Mouse (Mus musculus) CH12.LX (cell line): ENCODE measurements around the gene Fndc10. TPM values are rescaled to one million over a fixed set of nuclear protein-coding genes. Genes with fewer than 3 reads are reported as not detected.

Experiments used
- DNase-seq: peaks from one replicate; pipeline ENCODE4 v3.0.0-alpha.2; 2013; ENCODE audit errors: extremely low read depth
- H3K27ac ChIP-seq: 2 replicates; pipeline ENCODE4 v1.5.1; 2012; ENCODE audit warnings: low read depth, mild to moderate bottlenecking, control low read depth, moderate library complexity; ENCODE audit not compliant: insufficient read depth
- H3K27me3 ChIP-seq: replicated peaks from 2 replicates; pipeline ENCODE3; 2012; ENCODE audit warnings: inconsistent platforms
- H3K36me3 ChIP-seq, 2 experiments: replicated peaks in 1 of 2; 2 replicates each; pipeline versions ENCODE3 to v1.6.1; 2012; ENCODE audit warnings: inconsistent platforms in 1 of 2, low read length in 1 of 2, mild to moderate bottlenecking in 1 of 2, mixed read lengths in 1 of 2, moderate library complexity in 1 of 2; ENCODE audit not compliant: control insufficient read depth in 1 of 2, insufficient read depth in 1 of 2
- H3K4me1 ChIP-seq, 2 experiments: 2 replicates each; pipeline ENCODE4 v1.6.1; 2012; ENCODE audit warnings: inconsistent platforms in 1 of 2, moderate library complexity in 1 of 2; ENCODE audit not compliant: insufficient read depth in 2 of 2, control insufficient read depth in 1 of 2
- H3K4me2 ChIP-seq: 2 replicates; pipeline ENCODE4 v1.6.1; 2012; ENCODE audit warnings: low read depth, mild to moderate bottlenecking, control low read depth; ENCODE audit not compliant: poor library complexity, insufficient read depth, severe bottlenecking
- H3K4me3 ChIP-seq, 3 experiments: fragments of 150-350 bp in 1 of 3; sonication (generic) in 1 of 3; replicated peaks in 1 of 3; 2 replicates each; pipeline versions ENCODE3 to v1.5.1; 2011 to 2012; ENCODE audit warnings: low read depth in 2 of 3, low read length in 2 of 3, mild to moderate bottlenecking in 2 of 3, moderate library complexity in 2 of 3, control low read depth in 1 of 3, improper control_type of control experiment in 1 of 3, inconsistent platforms in 1 of 3, mixed read lengths in 1 of 3; ENCODE audit not compliant: poor library complexity in 1 of 3
- H3K79me2 ChIP-seq: replicated peaks from 2 replicates; pipeline ENCODE4 v1.6.1; 2012; ENCODE audit warnings: mild to moderate bottlenecking, moderate library complexity; ENCODE audit not compliant: control insufficient read depth, poor library complexity, insufficient read depth, severe bottlenecking; ENCODE audit errors: extremely low read depth
- H3K9ac ChIP-seq: 2 replicates; pipeline ENCODE4 v1.6.1; 2012; ENCODE audit warnings: low read depth, mild to moderate bottlenecking, control low read depth, moderate library complexity; ENCODE audit not compliant: insufficient read depth
- H3K9me3 ChIP-seq: replicated peaks from 2 replicates; pipeline ENCODE3; 2012; ENCODE audit warnings: low read length, inconsistent platforms, mixed read lengths
- CHD1 ChIP-seq: IDR thresholded peaks from 2 replicates; pipeline ENCODE4 v1.6.1; 2012; ENCODE audit warnings: low read depth, low read length, improper control_type of control experiment, inconsistent platforms
- CHD2 ChIP-seq: IDR thresholded peaks from 2 replicates; pipeline ENCODE4 v1.6.1; 2011; ENCODE audit warnings: low read length, improper control_type of control experiment
- CTCF ChIP-seq, 2 experiments: IDR thresholded peaks in 1 of 2; conservative IDR thresholded peaks in 1 of 2; 2 replicates each; pipeline ENCODE4 v1.5.1; 2011 to 2012; ENCODE audit warnings: low read depth in 2 of 2, low read length in 2 of 2, improper control_type of control experiment in 1 of 2, inconsistent platforms in 1 of 2, mild to moderate bottlenecking in 1 of 2, moderate library complexity in 1 of 2
- HCFC1 ChIP-seq: IDR thresholded peaks from 2 replicates; pipeline ENCODE4 v1.6.1; 2012; ENCODE audit warnings: low read depth, mild to moderate bottlenecking, inconsistent platforms, low read length, improper control_type of control experiment
- IRF4 ChIP-seq: IDR thresholded peaks from 2 replicates; pipeline ENCODE4 v1.6.1; 2014; ENCODE audit warnings: low read depth, mild to moderate bottlenecking, inconsistent platforms, low read length, improper control_type of control experiment
- JUND ChIP-seq: conservative IDR thresholded peaks from 2 replicates; pipeline ENCODE4 v1.6.1; 2011; ENCODE audit warnings: low read depth, low read length, improper control_type of control experiment
- KAT2A ChIP-seq: IDR thresholded peaks from 2 replicates; pipeline ENCODE4 v1.6.1; 2012; ENCODE audit warnings: low read length, improper control_type of control experiment, inconsistent platforms; ENCODE audit not compliant: insufficient replicate concordance
- MAX ChIP-seq: IDR thresholded peaks from 2 replicates; pipeline ENCODE4 v1.6.1; 2011; ENCODE audit warnings: low read length, improper control_type of control experiment
- MAZ ChIP-seq: IDR thresholded peaks from 2 replicates; pipeline ENCODE4 v1.6.1; 2012; ENCODE audit warnings: low read depth, mild to moderate bottlenecking, inconsistent platforms, low read length, improper control_type of control experiment, moderate library complexity
- MEF2A ChIP-seq: IDR thresholded peaks from 2 replicates; pipeline ENCODE4 v1.6.1; 2014; ENCODE audit warnings: low read depth, mild to moderate bottlenecking, inconsistent platforms, low read length, improper control_type of control experiment, borderline replicate concordance
- MXI1 ChIP-seq: IDR thresholded peaks from 2 replicates; pipeline ENCODE4 v1.6.1; 2011; ENCODE audit warnings: mild to moderate bottlenecking, low read depth, low read length, improper control_type of control experiment
- MYC ChIP-seq: IDR thresholded peaks from 2 replicates; pipeline ENCODE4 v1.6.1; 2011; ENCODE audit warnings: low read depth, mild to moderate bottlenecking, improper control_type of control experiment, low read length
- NRF1 ChIP-seq: IDR thresholded peaks from 2 replicates; pipeline ENCODE4 v1.6.1; 2014; ENCODE audit warnings: low read depth, mild to moderate bottlenecking, inconsistent platforms, low read length, improper control_type of control experiment, moderate library complexity
- RAD21 ChIP-seq: IDR thresholded peaks from 2 replicates; pipeline ENCODE4 v1.6.1; 2011; ENCODE audit warnings: low read depth, mild to moderate bottlenecking, low read length, improper control_type of control experiment, moderate library complexity
- RCOR1 ChIP-seq: conservative IDR thresholded peaks from 2 replicates; pipeline ENCODE4 v1.6.1; 2012; ENCODE audit warnings: low read depth, mild to moderate bottlenecking, inconsistent platforms, low read length, improper control_type of control experiment
- SIN3A ChIP-seq: IDR thresholded peaks from 2 replicates; pipeline ENCODE4 v1.6.1; 2012; ENCODE audit warnings: low read length, improper control_type of control experiment, inconsistent platforms
- UBTF ChIP-seq: IDR thresholded peaks from 2 replicates; pipeline ENCODE4 v1.6.1; 2012; ENCODE audit warnings: low read depth, mild to moderate bottlenecking, inconsistent platforms, low read length, improper control_type of control experiment, moderate library complexity
- USF2 ChIP-seq: conservative IDR thresholded peaks from 2 replicates; pipeline ENCODE4 v1.6.1; 2011; ENCODE audit warnings: low read depth, low read length, improper control_type of control experiment
- ZC3H11A ChIP-seq: IDR thresholded peaks from 2 replicates; pipeline ENCODE4 v1.6.1; 2012; ENCODE audit warnings: low read depth, mild to moderate bottlenecking, inconsistent platforms, low read length, improper control_type of control experiment
- ZKSCAN1 ChIP-seq: IDR thresholded peaks from 2 replicates; pipeline ENCODE4 v1.6.1; 2012; ENCODE audit warnings: low read depth, inconsistent platforms, low read length, improper control_type of control experiment, borderline replicate concordance
- ZMIZ1 ChIP-seq: IDR thresholded peaks from 2 replicates; pipeline ENCODE4 v1.6.1; 2012; ENCODE audit warnings: low read depth, mild to moderate bottlenecking, inconsistent platforms, low read length, improper control_type of control experiment
- ZNF384 ChIP-seq: IDR thresholded peaks from 2 replicates; pipeline ENCODE4 v1.6.1; 2012; ENCODE audit warnings: low read depth, low read length, improper control_type of control experiment, inconsistent platforms
- dilution Hi-C: fragments of 300-500 bp; cut with MboI; formaldehyde crosslinking; loops from 2 replicates; pipeline ENCODE4 v1.14.3; 2020; ENCODE audit warnings: low sequenced_read_pairs; ENCODE audit not compliant: extremely low pct_unique_long_range_greater_than_20kb, extremely low pct_ligation_motif_present
- in situ Hi-C: fragments of 300-500 bp; cut with MboI; formaldehyde crosslinking; loops from 3 replicates; pipeline ENCODE4 v1.14.3; 2019; ENCODE audit warnings: low sequenced_read_pairs, low pct_ligation_motif_present, low pct_unique_long_range_greater_than_20kb, mixed read lengths
- polyA plus RNA-seq: library from polyadenylated mRNA; unstranded; fragments of >175 nt; gene quantifications from 2 replicates; pipeline ENCODE4 v1.2.1, GENCODE M21; 2012; ENCODE audit warnings: low read depth; ENCODE audit not compliant: insufficient read length
- total RNA-seq, 2 experiments: library from RNA; depleted of rRNA; stranded (reverse); fragments of 300-350 nt in 1 of 2; fragments of >200 nt in 1 of 2; gene quantifications; 2 replicates each; pipeline ENCODE4 v1.2.3; 2012 to 2014

The Fndc10 gene
- total and polyA plus RNA-seq, 3 experiments, result 1.3 to 3.2 (median 1.7) TPM

- dilution Hi-C loops (no loop called here), in situ Hi-C loops (loop anchor here (10.0 kb wide), 1 partner anchor 206 kb away; no protein-coding TSS in a partner anchor)
- H3K4me2 ChIP-seq, result no peak overlapping the region
- H3K4me3 ChIP-seq, result no peak overlapping the region
- no peak overlapping the region for H3K27ac ChIP-seq
- H3K9me3 ChIP-seq, result peaks cover 3% of the 10 kb centered on the region
- DNase-seq, result no peak
- no peaks in the 10 kb centered on the region for H3K36me3 ChIP-seq
- no peaks in the 10 kb centered on the region for H3K79me2 ChIP-seq
- peaks cover 26% of the 10 kb centered on the region for H3K27me3 ChIP-seq
- no peak for TF ChIP-seq ZKSCAN1
- TF ChIP-seq JUND, result no peak
- H3K4me1 ChIP-seq, result peaks cover 17 to 48% of the 10 kb centered on the region in 2 experiments
- H3K9ac ChIP-seq, result no peak overlapping the region
Measured at GRCm38 (mm10) chr4:155690571-155691375, 3.4 kb upstream of the Fndc10 start.

GRCm38 (mm10) chr4:155692421-155692820 lies 1.7 kb upstream of the Fndc10 start:
- Histone ChIP-seq H3K4me2 (no peak overlapping the region), H3K9ac (no peak overlapping the region), H3K27me3 (peaks cover 26% of the 10 kb centered on the region), H3K4me1 (peaks cover 24 to 52% of the 10 kb centered on the region in 2 experiments), H3K79me2 (no peaks in the 10 kb centered on the region), H3K27ac (no peak overlapping the region), H3K4me3 (no peak overlapping the region), H3K36me3 (no peaks in the 10 kb centered on the region), H3K9me3 (peaks cover 3% of the 10 kb centered on the region)
- dilution Hi-C loops, result no loop called here
- DNase-seq, result no peak
- no peak for TF ChIP-seq MYC
- no peak for TF ChIP-seq HCFC1
- TF ChIP-seq CHD2, result no peak
- TF ChIP-seq UBTF, result no peak
- no peak for TF ChIP-seq SIN3A
- TF ChIP-seq CTCF (conservative IDR thresholded peaks at IDR 0.05 in 1 of 2, IDR thresholded peaks at IDR 0.05 in 1 of 2; ENCODE audit: low read depth in 2 of 2, low read length in 2 of 2), result no peak
- no peak for TF ChIP-seq RCOR1
- in situ Hi-C loops, result loop anchor here (10.0 kb wide), 1 partner anchor 208 kb away; no protein-coding TSS in a partner anchor

- peaks cover 3% of the 10 kb centered on the region for H3K9me3 ChIP-seq
- peak overlapping the region; percentile 53 for H3K9ac ChIP-seq
- no peak for DNase-seq
- in situ Hi-C loops (loop anchor here (10.0 kb wide), 1 partner anchor 210 kb away; no protein-coding TSS in a partner anchor), dilution Hi-C loops (no loop called here)
- H3K4me1 ChIP-seq, result peaks cover 24 to 44% of the 10 kb centered on the region in 2 experiments
- peaks cover 26% of the 10 kb centered on the region for H3K27me3 ChIP-seq
- no peaks in the 10 kb centered on the region for H3K36me3 ChIP-seq
- H3K27ac ChIP-seq, result peak overlapping the region; percentile 34
- H3K4me2 ChIP-seq, result peak overlapping the region; percentile 79
- no peaks in the 10 kb centered on the region for H3K79me2 ChIP-seq
- H3K4me3 ChIP-seq, result peak overlapping the region; percentile 55 to 69 (median 60)
- no peak for TF ChIP-seq USF2
- no peak for TF ChIP-seq CHD1
- no peak for TF ChIP-seq JUND
- TF ChIP-seq RAD21, result no peak
- no peak for TF ChIP-seq ZNF384
- no peak for TF ChIP-seq KAT2A
- peak; percentile 69; the same call in 1 of the 2 replicates for TF ChIP-seq UBTF
- no peak for TF ChIP-seq ZMIZ1
- TF ChIP-seq IRF4, result no peak
- TF ChIP-seq MEF2A, result no peak
- TF ChIP-seq ZC3H11A, result no peak
- TF ChIP-seq NRF1, result peak; percentile 81
- no peak for TF ChIP-seq RCOR1
- TF ChIP-seq MXI1, result peak; percentile 50
- no peak for TF ChIP-seq MAZ
- TF ChIP-seq MAX, result peak; percentile 86
Measured at GRCm38 (mm10) chr4:155694482-155695401, 600 bp downstream of the Fndc10 start.
